Mouse (Mus musculus): ENCODE data around the gene Lcp2. TPM values are rescaled to one million over a fixed set of nuclear protein-coding genes. Genes with fewer than 3 reads are reported as not detected.
A peak's percentile ranks its signal among the peaks of the same experiment; 100 is the strongest.

The Lcp2 gene
- polyA plus RNA-seq (2012), result 3.7 and 8.0 TPM in 2 replicates

DNA sequence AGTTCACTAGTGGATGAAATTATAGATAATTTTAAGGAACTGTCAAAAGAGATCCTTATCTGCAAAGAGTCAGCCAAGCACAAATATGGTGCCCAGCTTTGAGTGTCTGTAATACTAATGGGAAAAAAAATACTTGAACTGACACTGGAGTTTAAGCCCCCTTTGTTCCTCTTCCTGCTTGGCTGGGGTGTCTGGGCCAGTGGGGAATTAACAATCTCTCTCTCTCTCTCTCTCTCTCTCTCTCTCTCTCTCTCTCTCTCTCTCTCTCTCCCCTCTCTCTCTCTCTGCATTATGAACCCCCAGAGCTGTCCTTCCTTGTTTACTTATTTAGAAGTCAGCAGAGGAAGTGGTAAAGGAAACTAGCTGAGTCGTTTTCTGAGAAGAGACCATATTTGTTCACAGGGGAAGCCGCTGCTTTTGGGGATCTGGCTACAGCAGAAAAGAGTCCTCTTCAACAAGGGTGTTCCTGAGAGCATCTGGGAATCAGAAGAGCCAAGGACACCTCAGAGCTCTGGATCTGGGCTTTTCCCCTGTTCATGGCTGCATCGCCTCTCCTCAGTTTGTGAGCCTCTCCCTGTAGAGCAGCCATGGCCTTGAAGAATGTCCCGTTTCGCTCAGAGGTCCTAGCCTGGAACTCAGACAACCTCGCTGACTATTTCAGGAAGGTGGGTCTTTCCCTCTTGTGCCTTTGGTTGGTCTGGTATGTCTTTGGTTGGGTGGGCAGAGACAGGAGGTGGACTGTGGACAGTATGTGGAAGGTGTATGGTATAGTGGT, at the start of gene Lcp2:
Gene Lcp2, plus strand, starts transcription at position 154 of the 775 bp plus-strand sequence.
- TF ChIP-seq GATA1 (IDR thresholded peaks at IDR 0.05; ENCODE audit: low read length), result no peak

DNA sequence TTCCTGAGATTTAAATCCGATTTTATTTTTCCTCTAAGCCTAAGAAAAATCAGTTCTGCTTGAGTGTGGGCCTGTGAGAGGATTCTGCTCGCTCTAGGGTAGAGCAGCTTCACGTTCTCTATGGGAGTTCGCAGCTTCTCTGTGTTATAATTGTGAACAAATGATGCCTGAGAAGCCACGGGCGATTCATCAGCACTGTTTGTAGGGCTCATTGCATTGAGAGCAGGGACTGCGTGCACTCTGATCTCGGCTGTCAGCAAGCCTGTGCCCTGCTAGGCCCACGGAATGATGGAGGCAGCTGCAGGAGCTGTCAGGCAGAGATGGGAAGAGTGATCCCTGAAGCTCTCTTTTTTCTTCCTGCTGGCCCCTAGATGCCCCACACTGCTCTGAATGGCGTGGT, 48.5 kb upstream of the Lcp2 start:
- TF ChIP-seq GATA1 (IDR thresholded peaks at IDR 0.05; ENCODE audit: low read length), result no peak

DNA sequence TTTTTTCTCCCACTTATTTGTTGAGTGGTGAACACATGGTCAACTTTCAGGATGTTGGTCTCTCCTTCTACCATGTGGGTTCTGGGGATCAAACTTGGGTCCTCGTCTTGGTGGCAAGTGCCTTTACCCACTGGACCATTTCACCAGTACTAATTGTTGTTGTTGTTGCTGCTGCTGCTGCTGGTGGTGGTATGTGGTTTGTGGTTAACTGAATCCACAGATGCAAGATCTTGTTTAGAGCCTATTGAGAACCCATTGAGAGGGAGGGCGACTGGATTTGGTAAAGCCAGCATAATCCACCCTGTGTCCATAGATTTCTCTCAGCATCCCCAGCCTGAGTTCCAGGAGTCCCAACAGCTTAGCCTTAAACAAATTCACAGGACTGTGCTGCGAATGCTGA, 46.3 kb upstream of the Lcp2 start:
- TF ChIP-seq GATA1 (IDR thresholded peaks at IDR 0.05; ENCODE audit: low read length), result no peak

DNA sequence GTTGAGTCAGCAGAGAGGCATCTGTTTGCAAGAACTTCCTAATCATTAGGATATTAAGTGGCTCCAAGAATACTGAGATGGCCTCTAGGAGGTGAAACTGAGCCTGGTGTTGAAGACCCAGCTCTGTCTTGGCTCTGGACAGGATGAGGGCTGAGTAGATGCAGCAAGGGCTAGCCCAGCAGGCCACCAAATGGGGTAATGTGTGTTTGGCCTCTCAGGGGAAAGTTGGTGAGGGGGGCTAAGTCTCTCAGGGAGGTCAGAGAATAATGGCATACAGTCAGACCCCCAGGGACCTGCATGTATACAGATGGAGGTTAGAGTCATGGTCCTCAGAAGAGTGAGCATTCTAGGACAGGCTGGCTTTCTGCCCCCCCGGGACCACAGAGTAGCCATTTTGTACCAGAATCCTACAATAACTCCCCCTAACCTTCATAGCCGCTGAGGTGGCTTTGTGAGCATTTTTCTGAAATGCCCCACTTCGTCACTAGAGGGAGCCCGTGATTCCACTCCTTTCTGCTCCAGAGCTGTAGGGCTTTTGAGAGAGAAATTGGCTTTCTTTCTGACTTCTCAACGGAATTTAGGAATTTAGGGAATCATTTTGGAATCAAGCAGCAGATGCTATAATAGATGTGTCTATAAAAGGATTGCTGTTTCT, 44.7 kb upstream of the Lcp2 start:
- TF ChIP-seq GATA1 (IDR thresholded peaks at IDR 0.05; ENCODE audit: low read length), result no peak

DNA sequence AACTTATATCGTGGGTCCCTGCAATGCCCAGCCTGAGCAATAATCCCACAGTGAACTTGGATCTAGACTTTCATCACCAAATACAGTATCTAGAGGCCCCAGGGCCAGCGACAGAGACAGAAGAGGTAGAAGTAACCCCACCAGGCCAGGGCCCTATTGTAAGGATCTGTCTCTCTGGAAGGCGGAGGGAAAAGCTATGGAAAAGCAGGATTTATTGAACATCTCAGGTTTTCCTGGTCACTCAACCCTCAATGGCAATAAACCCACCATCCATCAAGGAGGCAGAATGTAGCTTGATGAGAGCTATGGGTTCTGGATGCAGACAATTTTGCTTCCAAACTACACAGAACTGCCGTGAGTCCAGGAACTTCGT, 44.1 kb upstream of the Lcp2 start:
- TF ChIP-seq GATA1 (IDR thresholded peaks at IDR 0.05; ENCODE audit: low read length), result no peak

DNA sequence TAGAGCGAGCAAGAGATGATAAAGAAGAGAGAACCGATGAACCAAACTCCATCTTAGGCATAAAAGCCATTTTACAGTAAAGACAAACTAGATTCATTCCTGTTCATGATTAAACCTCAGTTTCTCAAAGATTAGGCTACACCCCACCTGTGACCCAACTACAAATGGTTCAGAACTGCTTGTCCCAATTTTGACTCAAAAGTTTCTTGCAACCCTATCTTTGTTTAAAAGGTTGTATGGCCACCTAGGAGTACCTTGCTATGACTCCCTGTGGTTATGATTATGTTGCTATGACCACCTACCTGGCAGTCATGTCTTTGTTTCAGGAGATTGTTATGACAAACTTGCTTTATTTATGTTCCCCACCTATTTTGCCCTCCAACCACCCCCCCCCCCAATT, 39.1 kb upstream of the Lcp2 start:
- no peak for TF ChIP-seq GATA1 (IDR thresholded peaks at IDR 0.05; ENCODE audit: low read length)

DNA sequence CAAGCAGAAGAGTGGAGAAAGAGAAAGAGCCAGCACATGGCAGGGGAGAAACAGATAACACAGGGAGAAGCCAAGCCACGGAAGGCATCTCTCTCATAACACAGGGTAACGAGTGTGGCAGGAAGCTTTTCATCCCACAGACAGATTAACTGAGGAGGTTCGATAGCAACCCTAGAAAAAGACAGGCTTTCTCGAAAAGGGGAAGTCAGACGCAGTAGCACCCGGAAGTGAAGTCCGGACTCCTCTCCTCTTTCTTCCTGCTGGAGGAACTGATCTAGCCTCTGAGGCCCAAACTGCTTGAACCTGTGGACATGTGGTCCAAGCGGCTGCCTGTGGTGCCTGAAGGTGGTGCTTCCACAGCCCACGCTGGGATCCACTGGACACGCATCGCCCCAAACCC, 38.5 kb upstream of the Lcp2 start:
- no peak for TF ChIP-seq GATA1 (IDR thresholded peaks at IDR 0.05; ENCODE audit: low read length)

DNA sequence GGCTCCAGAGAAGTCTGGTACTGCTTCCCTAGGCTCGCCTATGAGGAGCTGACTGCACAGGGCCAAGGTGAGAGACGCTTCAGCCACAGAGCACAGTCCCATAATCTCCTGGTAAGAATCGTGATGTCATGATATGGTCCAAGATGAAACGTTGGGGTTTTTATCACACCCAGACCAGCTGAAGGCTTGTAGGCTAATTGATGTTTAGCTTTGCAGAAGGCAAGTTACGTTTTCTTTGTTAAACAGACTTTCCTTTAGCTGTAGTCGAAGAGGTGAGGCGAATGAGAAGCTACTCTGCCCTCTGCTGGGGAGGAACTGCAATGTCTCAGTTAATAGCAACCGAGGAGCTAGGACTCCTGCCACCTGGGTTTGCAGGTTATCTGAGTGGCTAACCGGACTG, 38.0 kb upstream of the Lcp2 start:
- no peak for TF ChIP-seq GATA1 (IDR thresholded peaks at IDR 0.05; ENCODE audit: low read length)

DNA sequence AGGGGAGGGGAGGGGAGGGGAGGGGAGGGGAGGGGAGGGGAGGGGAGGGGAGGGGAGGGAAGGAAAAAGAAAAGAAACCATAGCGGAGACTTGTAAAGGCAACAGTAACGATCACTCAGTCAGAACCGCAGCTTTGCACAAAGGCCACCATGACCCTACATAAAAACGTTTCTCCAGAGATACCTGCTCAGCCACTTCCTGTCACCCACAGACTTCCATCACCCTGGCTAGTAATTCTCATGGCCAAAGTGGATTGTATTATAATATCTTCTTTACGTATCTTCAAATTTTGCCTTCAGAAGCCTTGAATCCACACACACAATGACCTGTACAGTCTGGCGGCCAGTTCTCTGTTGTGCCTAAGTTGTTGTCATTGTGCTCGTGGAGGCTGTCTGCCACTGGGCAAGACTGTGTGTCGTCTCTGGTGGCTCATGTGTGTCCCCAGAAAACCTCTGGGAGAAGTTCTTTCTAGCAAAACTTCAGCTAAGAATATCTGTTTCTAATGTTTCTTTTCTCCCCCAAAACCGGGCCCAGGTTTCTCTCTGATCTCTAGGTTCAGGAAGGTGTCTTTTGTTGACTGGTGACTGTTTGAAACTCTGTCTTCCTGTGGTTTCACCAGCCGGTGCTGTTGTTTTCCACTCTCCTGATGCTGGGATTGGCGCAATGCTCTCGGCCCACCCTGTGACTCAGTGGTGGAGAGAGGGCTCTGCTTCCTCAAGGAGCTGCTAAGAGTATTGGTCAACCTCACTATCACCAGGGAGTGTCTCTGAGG, 37.2 kb upstream of the Lcp2 start:
- no peak for TF ChIP-seq GATA1 (IDR thresholded peaks at IDR 0.05; ENCODE audit: low read length)

DNA sequence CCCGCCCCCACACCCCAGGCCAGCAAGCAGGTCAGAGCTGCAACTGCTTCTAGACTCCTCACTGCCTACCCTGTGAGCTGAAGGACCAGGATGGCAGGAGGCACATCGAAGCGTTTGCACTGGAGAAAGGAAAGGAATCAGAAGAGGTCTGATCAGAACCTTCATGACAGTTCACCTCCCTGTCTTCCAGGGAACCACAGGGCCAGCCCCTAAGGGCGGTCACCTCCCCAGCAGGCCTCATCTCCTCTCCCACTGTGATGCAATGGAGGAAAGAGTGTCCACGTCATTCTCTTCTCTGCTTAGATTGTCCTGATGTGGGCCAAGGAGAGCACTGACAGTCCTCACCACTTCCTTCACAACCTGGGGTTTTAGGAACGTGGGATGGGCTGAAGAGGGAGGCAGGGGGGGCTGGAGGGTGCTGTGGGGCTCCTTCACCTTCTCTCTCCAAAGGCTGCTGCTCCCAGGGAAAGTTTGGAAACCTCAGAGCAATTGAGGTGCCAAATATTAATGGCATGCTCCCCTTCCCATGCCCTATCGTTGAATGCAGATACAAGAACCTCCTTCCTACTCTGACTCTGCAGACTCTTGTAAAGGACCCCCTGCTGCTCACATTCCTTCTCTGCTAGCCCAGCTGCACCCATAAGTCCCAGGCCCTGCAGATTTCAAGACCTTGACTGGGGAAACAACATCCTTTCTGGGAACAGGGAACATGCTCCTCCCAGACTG, 36.4 kb upstream of the Lcp2 start:
- no peak for TF ChIP-seq GATA1 (IDR thresholded peaks at IDR 0.05; ENCODE audit: low read length)

DNA sequence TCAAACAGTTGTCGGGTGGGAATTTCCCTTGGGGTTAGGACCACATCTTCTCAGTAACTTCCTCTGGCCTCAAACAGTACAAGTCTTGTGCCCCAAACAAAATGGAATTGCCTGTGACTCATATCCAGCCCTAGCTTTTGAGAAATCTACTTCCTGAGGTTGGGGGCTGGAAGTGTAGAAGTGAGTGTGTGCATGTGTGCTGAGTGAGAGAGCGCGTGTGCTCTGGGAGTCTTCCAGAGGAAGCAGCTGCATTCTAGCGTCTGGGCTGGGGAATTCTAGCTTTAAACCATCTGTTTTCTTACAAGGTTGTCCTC, 35.9 kb upstream of the Lcp2 start:
- no peak for TF ChIP-seq GATA1 (IDR thresholded peaks at IDR 0.05; ENCODE audit: low read length)

DNA sequence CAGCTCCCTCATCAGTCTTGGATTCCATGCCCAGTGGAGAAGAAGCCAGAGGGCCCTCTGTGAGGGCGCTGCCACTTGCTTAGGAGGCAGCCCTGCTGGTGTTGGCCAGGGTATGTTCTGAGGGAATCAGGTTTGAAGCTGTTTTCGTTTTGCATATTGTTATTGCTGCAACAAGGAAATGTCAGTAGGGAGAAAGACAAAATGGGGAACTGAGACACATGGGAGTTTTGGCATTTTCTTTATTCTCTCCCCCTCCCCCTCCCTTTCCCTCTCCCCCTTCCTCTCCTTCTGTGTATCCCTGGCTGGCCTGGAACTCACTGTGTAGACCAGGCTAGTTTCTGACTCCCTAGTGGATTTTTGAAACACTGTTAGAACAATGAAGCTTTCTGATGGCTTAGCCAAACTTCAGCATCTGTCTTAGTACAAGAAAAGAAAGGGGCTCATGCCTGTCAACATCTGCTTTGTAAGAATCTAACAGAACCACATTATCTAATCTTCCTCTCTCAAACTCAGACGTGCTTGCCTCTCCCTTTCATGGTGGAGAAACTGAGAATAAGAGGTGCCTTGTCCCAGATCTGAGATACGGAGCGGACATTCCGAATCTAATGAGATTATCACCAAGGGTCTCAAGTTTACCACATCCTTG, 34.6 kb upstream of the Lcp2 start:
- TF ChIP-seq GATA1 (IDR thresholded peaks at IDR 0.05; ENCODE audit: low read length), result no peak

DNA sequence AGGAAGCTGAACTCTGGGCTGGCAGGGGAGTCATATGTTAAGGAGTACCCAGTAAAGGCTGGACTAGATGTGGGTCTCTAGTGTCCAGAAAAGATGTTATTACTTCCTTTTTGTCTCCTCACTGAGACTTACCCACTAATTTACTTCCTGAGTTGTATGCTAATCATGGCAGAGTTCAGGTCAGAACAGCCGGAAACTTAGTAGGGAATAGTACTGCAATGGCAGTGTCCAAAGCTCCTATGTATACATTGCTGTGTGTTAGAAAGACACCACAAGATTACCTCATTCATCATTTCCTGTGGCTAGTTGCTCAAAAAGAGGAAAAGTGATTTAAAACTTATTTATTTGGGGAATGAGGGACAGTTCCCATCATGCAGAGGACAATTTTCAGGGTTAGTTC, 21.6 kb upstream of the Lcp2 start:
- TF ChIP-seq GATA1 (IDR thresholded peaks at IDR 0.05; ENCODE audit: low read length), result no peak

DNA sequence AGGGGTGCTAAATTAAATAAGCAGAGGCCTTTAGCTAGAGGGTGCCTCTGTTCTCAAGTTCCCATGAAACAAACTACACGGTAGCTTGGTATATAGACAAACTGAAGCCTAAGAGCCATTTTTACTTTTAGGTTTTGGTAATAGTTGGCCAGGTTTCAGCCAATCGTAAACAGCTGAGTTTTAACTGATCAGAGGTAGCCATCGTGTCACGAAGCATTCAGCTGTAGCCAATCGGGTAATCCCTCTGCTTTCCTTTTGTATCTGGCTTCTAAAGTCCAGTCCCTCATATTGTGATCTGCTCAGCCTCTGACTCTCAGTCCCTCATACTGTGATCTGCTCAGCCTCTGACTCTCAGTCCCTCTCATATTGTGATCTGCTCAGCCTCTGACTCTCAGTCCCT, 17.1 kb upstream of the Lcp2 start:
- TF ChIP-seq GATA1 (IDR thresholded peaks at IDR 0.05; ENCODE audit: low read length), result no peak

DNA sequence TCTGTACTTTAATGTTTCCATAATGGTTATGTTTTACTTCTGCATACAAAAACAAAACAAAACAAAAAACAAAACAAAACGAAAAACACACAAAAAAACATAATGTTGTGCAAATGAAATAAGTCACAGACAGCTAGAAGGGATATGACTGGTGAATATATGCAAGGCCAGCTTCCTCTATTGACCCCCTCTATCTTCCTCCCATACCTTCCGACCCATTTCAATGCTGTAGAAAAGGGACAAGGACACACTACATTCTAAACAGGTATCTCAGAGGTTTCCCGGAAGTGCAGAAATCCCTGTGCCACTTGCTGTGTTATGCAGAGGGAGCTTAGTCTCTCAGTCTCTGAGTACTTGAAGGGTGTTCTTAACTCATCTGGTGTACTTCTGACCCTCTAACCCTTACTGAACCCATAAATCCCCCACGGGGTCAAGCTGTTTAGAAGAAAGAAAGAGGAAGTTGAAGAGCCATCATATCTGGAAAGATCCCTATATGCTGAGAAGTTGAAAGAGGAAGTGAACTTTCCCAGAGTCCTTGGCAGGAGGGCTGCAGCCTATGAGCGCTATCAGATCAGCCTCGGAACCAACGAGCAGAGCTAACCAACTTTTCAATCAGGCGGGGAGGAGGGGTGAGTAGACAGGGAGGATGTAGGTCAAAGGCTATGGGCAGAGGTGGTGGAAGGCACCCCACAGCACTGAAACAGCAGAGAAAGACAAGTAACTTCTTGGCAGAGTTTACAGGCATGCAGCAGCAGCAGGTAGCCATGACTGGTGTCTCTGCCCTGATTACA, 15.5 kb upstream of the Lcp2 start:
- peak; percentile 56 for TF ChIP-seq GATA1 (IDR thresholded peaks at IDR 0.05; ENCODE audit: low read length)

Data from G1E-ER4 (cell line).